Mouse (Mus musculus): ENCODE measurements around the gene Ascl4. TPM values are rescaled to one million over a fixed set of nuclear protein-coding genes. Genes with fewer than 3 reads are reported as not detected.

Gene Ascl4
- polyA plus RNA-seq (2015; fragmentation: Nextera tagmentation; extraction: Ambion mirVana): 0.21 and 0.42 TPM in 2 replicates

DNA sequence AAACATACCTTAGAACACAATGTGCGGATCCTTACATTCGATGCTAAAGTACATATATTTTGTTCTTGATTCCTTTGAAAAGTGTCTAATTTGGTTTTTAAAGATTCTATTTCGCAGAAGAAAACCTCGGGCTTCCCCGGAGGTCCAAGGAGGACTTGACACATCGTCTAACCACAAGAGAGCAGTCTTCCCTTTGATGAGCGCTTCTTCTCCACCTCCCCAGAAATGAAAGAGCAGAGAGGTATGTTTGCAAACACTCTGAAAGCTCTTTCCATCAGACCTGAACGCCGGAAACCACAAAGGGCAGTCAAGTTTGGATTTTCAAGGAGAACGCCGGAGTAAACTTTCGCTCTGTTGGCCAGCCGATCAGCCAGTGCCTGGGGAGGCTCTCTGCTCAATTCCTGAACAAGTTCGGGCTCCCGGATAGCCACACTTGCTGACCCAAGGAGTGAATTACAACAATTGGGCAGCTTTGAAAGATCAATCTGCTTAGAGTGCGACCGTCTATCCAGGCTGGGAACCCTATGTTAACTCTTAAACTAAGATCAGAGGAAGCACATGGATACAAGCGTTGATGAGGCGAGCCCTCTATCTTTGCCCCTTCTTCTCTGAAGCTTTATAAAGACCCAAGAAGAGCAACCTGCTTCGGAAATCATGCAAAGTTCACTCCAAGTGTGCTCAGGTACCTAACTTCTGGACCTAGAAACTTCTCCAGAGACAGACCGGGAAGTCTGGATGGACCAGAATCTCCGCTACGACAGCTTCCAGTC is at the start of gene Ascl4:
TSS of gene Ascl4 (plus strand) at position 6 of the 770 bp plus-strand sequence.
- WGBS: 2% methylated on average over 23 of the region's 23 CpGs
- ATAC-seq: no peak
- H3K9ac ChIP-seq (ENCODE audit: low read depth, low read length): peak within 1 kb of the TSS; percentile 67
- peaks cover 12% of the 10 kb centered on the region for H3K4me1 ChIP-seq (ENCODE audit: control insufficient read depth, insufficient read depth, low read depth, low read length)
- H3K27me3 ChIP-seq (replicated peaks; ENCODE audit: control insufficient read depth, insufficient read depth, low read length): no peaks in the 10 kb centered on the region
- peak within 1 kb of the TSS; percentile 98 for H3K4me2 ChIP-seq (ENCODE audit: low read length)
- peak within 1 kb of the TSS; percentile 65 for H3K4me3 ChIP-seq (ENCODE audit: low read length)
- peak within 1 kb of the TSS; percentile 36; the same call in 1 of the 2 replicates for H3K27ac ChIP-seq (ENCODE audit: low read depth, low read length)
- H3K36me3 ChIP-seq (ENCODE audit: control insufficient read depth, insufficient read depth, low read length): no peaks in the 10 kb centered on the region
- no peaks in the 10 kb centered on the region for H3K9me3 ChIP-seq (ENCODE audit: control insufficient read depth, low read length)

DNA sequence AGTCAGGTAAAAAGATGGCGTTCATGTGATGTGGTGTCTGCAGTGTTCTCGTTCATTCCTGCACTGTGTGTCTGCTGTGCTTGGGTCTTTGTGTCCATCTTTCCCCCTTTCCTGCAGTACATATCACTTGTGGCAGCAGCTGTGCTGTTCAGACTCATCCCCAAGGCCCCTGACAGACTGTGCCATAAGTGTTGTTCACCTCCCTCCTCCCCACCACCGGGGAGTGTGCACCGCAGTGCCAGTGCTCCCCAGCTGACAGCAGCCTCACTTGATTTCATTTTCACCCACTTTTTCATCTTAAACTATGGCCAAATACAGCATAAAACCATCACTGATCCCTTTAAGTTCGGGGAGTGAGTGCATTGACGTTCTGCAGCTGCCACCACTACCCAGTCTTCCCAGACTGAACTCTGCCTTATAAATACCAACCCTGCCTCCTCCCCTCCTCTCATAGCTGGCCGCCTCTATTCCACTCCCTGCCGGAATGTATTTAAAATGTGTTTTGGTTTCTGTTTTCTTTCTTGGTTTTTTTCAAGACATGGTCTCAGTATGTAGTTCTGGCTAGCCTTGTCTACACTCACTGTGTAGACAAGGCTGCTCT is 47.5 kb upstream of the Ascl4 start:
- peaks cover 56% of the 10 kb centered on the region for H3K36me3 ChIP-seq (ENCODE audit: control insufficient read depth, insufficient read depth, low read length)
- no peak overlapping the region for H3K4me2 ChIP-seq (ENCODE audit: low read length)
- no peak overlapping the region for H3K27ac ChIP-seq (ENCODE audit: low read depth, low read length)
- 91% methylated on average over 8 of the region's 8 CpGs for WGBS
- H3K9me3 ChIP-seq (ENCODE audit: control insufficient read depth, low read length): no peaks in the 10 kb centered on the region
- H3K9ac ChIP-seq (ENCODE audit: low read depth, low read length): no peak overlapping the region
- ATAC-seq: no peak
- H3K4me3 ChIP-seq (ENCODE audit: low read length): no peak overlapping the region
- no peaks in the 10 kb centered on the region for H3K27me3 ChIP-seq (replicated peaks; ENCODE audit: control insufficient read depth, insufficient read depth, low read length)
- H3K4me1 ChIP-seq (ENCODE audit: control insufficient read depth, insufficient read depth, low read depth, low read length): no peaks in the 10 kb centered on the region

DNA sequence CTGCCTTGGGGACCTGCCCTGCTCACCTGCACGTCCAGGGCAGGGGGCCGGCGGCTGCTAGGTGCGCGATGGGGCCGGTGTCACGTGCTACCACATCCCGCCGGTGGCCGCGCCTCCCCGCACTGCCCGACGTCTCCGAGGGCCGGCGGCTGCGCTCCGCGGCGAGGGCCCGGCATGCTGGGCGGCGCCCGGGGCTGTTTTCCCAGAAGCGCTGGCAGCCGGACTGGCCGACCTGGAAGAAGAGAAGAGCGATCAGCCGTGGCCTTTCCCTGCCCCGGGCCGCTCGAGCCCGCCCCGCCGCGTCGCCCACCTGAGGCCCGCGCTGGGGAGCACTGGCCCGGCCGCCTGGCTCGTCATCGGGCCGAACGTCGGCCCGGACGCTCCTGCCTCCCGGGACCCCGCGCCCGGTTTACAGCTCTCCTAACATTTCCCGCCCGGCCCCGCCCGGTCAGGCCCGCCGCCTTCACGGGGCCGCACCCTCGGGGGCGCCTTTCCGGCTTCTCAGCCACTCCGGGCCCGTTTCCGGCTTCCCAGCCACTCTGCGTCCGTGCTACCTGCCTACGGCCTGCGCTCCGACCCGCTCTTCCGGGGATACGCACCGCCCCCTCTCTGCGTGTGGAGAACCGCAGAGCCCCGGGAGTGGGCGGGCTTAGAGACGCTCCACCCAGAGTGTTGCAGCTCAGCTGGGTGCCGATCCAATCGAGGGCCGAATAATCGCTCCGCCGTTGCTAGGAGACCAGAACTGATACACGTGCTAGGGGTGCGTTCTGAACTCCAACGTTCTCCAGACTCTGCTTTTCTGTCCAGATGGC is 10.8 kb upstream of the Ascl4 start, which contains the start of gene Prdm4:
TSS of gene Prdm4 (minus strand) at position 645 of the 812 bp plus-strand sequence.
- H3K36me3 ChIP-seq (ENCODE audit: control insufficient read depth, insufficient read depth, low read length): peaks cover 11% of the 10 kb centered on the region
- H3K4me1 ChIP-seq (ENCODE audit: control insufficient read depth, insufficient read depth, low read depth, low read length): peaks cover 11% of the 10 kb centered on the region
- peak within 1 kb of the TSS; percentile 76 for H3K4me2 ChIP-seq (ENCODE audit: low read length)
- H3K27me3 ChIP-seq (replicated peaks; ENCODE audit: control insufficient read depth, insufficient read depth, low read length): no peaks in the 10 kb centered on the region
- under 1% methylated on average over 74 of the region's 90 CpGs for WGBS
- peak within 1 kb of the TSS; percentile 88 for H3K27ac ChIP-seq (ENCODE audit: low read depth, low read length)
- peak within 1 kb of the TSS; percentile 95 for H3K9ac ChIP-seq (ENCODE audit: low read depth, low read length)
- H3K4me3 ChIP-seq (ENCODE audit: low read length): peak within 1 kb of the TSS; percentile 99
- no peaks in the 10 kb centered on the region for H3K9me3 ChIP-seq (ENCODE audit: control insufficient read depth, low read length)
- peak; percentile 100 for ATAC-seq

DNA sequence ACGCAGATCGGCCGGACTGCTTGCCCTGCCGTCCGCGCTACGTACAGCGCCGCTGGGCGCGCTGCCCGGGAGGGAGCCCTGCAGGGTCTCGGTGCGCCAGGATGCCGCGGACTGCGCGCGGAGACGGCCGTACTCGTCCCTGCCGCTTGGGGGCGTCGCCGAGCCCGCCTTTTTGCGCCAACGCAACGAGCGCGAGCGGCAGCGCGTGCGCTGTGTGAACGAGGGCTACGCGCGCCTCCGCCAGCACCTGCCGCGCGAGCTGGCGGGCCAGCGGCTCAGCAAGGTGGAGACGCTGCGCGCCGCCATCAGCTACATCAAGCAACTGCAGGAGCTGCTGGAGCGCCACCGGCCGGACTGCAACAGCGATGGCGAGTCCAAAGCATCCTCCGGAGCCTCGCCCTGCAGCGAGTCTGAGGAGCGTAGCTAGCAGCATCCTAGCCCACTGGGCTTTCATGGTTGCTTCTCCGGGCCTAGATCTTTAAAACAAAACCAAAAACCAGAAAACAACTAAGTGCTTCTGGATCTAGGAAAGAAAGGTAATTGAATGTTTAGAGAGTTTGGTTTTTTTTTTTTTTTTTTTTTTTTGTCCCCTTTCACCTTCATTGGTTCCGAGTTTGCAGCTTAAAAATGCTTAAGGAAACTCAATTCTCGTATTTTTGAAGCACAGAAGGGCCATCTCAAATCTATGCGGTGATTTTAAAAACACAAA is 1.2 kb downstream of the Ascl4 start:
- no peaks in the 10 kb centered on the region for H3K27me3 ChIP-seq (replicated peaks; ENCODE audit: control insufficient read depth, insufficient read depth, low read length)
- peak overlapping the region; percentile 67 for H3K9ac ChIP-seq (ENCODE audit: low read depth, low read length)
- WGBS: under 1% methylated on average over 63 of the region's 63 CpGs
- no peaks in the 10 kb centered on the region for H3K9me3 ChIP-seq (ENCODE audit: control insufficient read depth, low read length)
- H3K36me3 ChIP-seq (ENCODE audit: control insufficient read depth, insufficient read depth, low read length): no peaks in the 10 kb centered on the region
- H3K4me1 ChIP-seq (ENCODE audit: control insufficient read depth, insufficient read depth, low read depth, low read length): peaks cover 12% of the 10 kb centered on the region
- H3K27ac ChIP-seq (ENCODE audit: low read depth, low read length): peak overlapping the region; percentile 36; the same call in 1 of the 2 replicates
- H3K4me2 ChIP-seq (ENCODE audit: low read length): peak overlapping the region; percentile 98
- H3K4me3 ChIP-seq (ENCODE audit: low read length): peak overlapping the region; percentile 65
- ATAC-seq: peak; percentile 96

DNA sequence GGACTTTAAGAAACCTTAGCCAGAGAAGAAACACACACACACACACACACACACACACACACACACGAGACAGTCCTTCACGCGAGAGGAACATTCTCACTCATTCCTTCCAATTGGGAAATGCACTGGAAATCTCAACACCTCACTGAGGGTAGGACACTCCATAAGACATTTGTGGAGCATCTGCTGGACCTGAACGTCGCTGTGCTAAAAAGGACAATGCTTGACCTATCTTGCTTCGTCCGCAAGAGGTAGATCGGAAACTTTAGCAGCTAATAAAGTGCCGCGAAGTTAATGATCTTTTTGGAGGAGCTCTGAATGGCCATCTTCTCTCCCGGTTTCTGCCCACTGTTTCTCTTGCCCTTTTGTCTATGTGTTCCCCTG is 1.7 kb downstream of the Ascl4 start:
- Histone ChIP-seq H3K9ac (ENCODE audit: low read depth, low read length) (peak overlapping the region; percentile 27), H3K4me3 (ENCODE audit: low read length) (peak overlapping the region; percentile 65), H3K36me3 (ENCODE audit: control insufficient read depth, insufficient read depth, low read length) (no peaks in the 10 kb centered on the region), H3K27me3 (replicated peaks; ENCODE audit: control insufficient read depth, insufficient read depth, low read length) (no peaks in the 10 kb centered on the region), H3K4me1 (ENCODE audit: control insufficient read depth, insufficient read depth, low read depth, low read length) (peaks cover 12% of the 10 kb centered on the region), H3K4me2 (ENCODE audit: low read length) (peak overlapping the region; percentile 98), H3K27ac (ENCODE audit: low read depth, low read length) (no peak overlapping the region), H3K9me3 (ENCODE audit: control insufficient read depth, low read length) (no peaks in the 10 kb centered on the region)
- 46% methylated on average over 11 of the region's 11 CpGs for WGBS
- no peak for ATAC-seq

DNA sequence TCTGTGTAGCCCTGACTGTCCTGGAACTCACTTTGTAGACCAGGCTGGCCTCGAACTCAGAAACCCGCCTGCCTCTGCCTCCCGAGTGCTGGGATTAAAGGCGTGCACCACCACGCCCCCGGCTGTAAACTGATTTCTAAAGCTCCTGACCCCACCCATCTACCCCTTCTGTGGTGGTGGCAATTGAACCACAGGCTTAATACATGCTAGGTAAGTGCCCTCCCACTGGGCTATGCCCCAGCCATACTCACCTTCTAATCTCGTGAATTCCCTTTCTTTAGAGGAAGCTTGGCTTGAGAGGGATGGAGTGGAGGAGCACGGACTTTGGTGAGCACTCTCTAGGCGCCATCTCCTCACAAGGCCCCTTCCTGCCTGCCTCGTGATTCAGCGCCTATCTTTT is 2.5 kb downstream of the Ascl4 start:
- Histone ChIP-seq H3K9me3 (ENCODE audit: control insufficient read depth, low read length) (no peaks in the 10 kb centered on the region), H3K27me3 (replicated peaks; ENCODE audit: control insufficient read depth, insufficient read depth, low read length) (no peaks in the 10 kb centered on the region), H3K4me3 (ENCODE audit: low read length) (no peak overlapping the region), H3K4me1 (ENCODE audit: control insufficient read depth, insufficient read depth, low read depth, low read length) (peaks cover 12% of the 10 kb centered on the region), H3K4me2 (ENCODE audit: low read length) (no peak overlapping the region), H3K9ac (ENCODE audit: low read depth, low read length) (no peak overlapping the region), H3K36me3 (ENCODE audit: control insufficient read depth, insufficient read depth, low read length) (no peaks in the 10 kb centered on the region), H3K27ac (ENCODE audit: low read depth, low read length) (no peak overlapping the region)
- WGBS: 95% methylated on average over 11 of the region's 11 CpGs
- ATAC-seq: no peak

DNA sequence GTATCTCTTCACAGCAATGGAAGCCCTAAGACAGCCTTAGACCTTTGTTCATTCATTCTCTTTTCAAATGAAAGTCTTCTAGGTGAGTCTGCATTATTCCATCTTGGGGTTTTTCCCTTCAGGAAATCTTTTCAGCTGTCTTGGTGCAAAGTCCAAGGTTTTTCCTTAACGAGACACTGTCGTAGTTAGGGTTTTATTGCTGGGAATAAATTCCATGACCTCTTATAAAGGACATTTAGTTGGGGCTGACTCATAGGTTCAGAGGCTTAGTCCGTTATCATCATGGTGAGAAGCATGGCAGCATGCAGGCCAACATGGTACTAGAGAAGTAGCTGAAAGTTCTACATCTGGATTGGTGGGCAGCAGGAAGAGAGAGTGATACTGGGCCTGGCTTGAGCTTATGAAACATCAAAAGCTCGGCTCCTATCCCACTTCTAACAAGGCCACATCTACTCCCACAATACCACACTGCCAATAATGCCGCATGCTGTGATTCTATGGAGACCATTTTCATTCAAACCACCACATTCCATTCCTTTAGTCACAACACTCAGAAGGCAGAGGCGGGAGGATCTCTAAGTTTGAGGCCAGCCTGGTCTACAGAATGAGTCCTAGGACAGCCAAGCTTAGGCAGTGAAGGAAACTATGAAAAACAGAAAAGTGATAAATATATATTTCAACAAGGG is 8.9 kb downstream of the Ascl4 start:
- Histone ChIP-seq H3K4me1 (ENCODE audit: control insufficient read depth, insufficient read depth, low read depth, low read length) (no peaks in the 10 kb centered on the region), H3K4me3 (ENCODE audit: low read length) (no peak overlapping the region), H3K27me3 (replicated peaks; ENCODE audit: control insufficient read depth, insufficient read depth, low read length) (no peaks in the 10 kb centered on the region), H3K4me2 (ENCODE audit: low read length) (no peak overlapping the region), H3K9me3 (ENCODE audit: control insufficient read depth, low read length) (no peaks in the 10 kb centered on the region), H3K9ac (ENCODE audit: low read depth, low read length) (no peak overlapping the region), H3K36me3 (ENCODE audit: control insufficient read depth, insufficient read depth, low read length) (peaks cover 48% of the 10 kb centered on the region), H3K27ac (ENCODE audit: low read depth, low read length) (no peak overlapping the region)
- no peak for ATAC-seq
- 94% methylated on average over 6 of the region's 6 CpGs for WGBS

DNA sequence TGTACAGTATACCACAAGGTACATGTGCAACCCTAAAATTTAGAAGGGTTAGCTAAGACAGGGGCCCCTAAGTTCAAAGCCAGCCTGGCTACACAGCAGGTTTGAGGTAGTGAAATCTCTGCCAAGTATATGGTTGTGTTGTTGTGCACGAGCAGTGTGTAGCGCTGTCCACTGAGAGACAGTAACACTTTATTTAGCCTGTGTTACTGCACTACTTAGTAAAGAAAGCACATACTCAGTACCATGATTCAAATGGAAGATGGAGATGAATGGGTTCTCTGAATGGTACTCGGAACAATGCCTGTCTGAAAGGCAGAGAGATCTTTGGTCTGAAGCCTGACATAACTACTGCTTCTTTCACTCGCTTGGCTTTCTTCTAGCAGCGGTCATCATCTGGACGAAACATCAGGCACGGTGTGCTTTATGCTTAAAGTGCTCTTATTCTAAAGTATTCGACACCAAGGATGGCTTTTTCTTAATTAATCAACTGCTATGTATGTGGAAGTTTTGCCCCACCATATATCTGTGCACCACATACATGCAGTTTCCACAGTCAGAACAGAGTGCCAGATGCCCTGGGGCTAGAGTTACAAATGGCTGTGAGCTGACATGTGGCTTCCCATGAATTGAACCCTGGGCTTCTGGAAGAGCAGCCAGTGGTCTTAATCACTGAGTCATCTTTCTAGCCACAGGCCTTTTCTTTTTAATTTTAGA is 21.2 kb downstream of the Ascl4 start:
- H3K27ac ChIP-seq (ENCODE audit: low read depth, low read length): no peak overlapping the region
- H3K4me2 ChIP-seq (ENCODE audit: low read length): no peak overlapping the region
- no peaks in the 10 kb centered on the region for H3K4me1 ChIP-seq (ENCODE audit: control insufficient read depth, insufficient read depth, low read depth, low read length)
- H3K9ac ChIP-seq (ENCODE audit: low read depth, low read length): no peak overlapping the region
- ATAC-seq: peak; percentile 79
- no peaks in the 10 kb centered on the region for H3K27me3 ChIP-seq (replicated peaks; ENCODE audit: control insufficient read depth, insufficient read depth, low read length)
- no peak overlapping the region for H3K4me3 ChIP-seq (ENCODE audit: low read length)
- WGBS: 64% methylated on average over 8 of the region's 8 CpGs
- peaks cover 40% of the 10 kb centered on the region for H3K36me3 ChIP-seq (ENCODE audit: control insufficient read depth, insufficient read depth, low read length)
- H3K9me3 ChIP-seq (ENCODE audit: control insufficient read depth, low read length): no peaks in the 10 kb centered on the region

All from hindbrain, embryonic 16.5 days (tissue).